Mouse (Mus musculus) liver, adult (tissue): ENCODE data around the gene Gm45233.

Source experiments
- GATA4 ChIP-seq: IDR thresholded peaks from 2 replicates; pipeline ENCODE4 v1.6.1; 2014; ENCODE audit warnings: mild to moderate bottlenecking, low read length; ENCODE audit not compliant: insufficient replicate concordance

The Gm45233 gene

DNA sequence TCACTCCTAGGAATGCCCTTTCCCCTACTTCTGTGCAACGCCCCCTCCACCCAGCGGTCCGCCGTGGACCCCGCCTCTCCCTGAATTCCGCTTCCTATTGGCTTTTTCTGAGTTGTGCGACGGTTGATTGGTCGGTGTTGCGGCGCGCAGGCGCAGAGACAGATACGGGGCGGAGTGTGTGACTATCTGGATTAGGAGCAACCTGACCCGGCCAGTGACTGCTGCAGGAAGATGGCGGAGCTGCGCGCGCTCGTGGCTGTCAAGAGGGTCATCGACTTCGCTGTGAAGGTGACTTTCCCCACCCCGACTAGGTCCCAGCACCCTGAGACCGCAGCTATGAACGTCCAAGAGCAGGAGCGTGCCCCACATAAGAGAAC, at the start of gene Gm45233, which contains the start of gene Etfb:
Gene Gm45233, plus strand, starts transcription at position 212 of the 377 bp plus-strand sequence.
Gene Etfb, plus strand, starts transcription at position 167 of the 377 bp plus-strand sequence.
- peak; percentile 90; the same call in 1 of the 2 replicates for TF ChIP-seq GATA4

DNA sequence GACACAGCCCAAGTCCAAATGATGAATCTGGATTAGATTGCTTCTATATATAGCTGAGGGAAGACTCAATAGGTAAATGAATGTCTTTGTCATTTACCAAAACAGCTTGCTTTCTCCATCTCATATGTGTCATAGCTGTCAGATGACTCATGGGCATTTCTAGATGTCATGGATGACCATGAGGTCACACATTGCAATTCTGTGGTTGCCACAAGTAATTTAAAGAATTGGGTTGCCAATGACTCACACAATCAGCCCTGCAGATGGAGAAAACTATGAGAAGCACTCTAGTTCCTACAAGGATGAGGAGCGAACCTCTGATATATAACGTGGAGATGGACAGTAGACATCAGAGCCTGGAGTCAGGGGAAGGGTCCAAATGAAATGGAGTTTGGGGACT, 44.4 kb upstream of the Gm45233 start:
- TF ChIP-seq GATA4: no peak

DNA sequence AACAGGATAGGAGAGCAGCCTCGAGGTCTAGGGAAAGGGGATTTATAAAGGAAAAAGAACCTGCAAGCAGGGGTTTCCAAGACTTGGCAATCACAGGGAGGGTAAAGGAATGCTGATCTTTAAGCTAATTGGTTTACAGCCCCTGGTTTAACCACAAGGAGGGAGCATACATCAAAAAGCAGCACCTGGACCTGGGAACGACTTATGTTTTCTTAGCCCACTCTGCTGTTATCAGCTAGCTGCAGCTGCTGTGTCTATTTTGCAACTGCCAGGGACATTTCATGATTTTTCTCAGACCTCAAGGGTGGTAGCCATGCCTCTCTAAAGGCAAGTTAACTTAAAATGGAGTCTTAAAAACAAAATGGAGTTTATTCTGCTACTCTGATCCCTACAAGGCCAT, 41.2 kb upstream of the Gm45233 start:
- TF ChIP-seq GATA4: no peak

DNA sequence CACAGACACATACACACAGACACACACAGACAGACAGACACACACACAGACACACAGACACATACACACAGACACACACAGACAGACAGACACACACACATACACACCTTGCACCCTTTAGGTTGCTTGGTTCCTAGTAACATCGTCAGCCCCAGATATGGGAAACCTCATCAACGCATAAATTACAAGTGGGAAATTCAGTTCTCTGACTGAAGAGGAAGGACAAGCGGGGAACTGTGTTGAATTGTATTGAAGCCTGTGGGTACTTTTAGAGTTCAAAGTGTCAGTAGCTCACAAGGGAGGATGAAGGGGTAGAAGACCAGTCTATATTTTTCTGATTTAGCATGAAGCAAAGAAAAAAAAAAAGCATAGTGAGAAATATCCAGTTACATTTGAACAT, 36.4 kb upstream of the Gm45233 start:
- no peak for TF ChIP-seq GATA4

DNA sequence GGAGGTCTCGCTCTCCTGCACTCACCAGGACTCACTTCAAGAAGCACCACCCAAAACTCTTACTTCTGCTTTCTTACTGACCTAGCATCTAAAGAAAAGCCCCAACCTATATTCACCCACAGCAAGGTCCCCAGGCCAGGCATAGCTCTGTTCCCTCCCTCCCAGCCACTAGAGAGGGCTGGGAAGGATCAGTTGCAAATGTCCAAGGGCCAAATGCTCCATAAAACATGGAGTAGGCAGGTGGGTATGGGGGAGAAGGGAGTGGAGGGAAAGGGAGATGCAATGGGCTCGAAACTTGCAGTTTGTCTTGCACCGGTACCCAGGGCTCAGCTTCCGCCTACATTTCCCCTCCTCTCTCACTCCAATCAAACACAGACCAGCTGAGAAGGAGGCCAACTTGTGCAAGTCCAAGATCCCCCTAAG, 35.8 kb upstream of the Gm45233 start, which contains the start of gene Siglecg:
Gene Siglecg, plus strand, starts transcription at position 74 of the 423 bp plus-strand sequence.
- no peak for TF ChIP-seq GATA4

DNA sequence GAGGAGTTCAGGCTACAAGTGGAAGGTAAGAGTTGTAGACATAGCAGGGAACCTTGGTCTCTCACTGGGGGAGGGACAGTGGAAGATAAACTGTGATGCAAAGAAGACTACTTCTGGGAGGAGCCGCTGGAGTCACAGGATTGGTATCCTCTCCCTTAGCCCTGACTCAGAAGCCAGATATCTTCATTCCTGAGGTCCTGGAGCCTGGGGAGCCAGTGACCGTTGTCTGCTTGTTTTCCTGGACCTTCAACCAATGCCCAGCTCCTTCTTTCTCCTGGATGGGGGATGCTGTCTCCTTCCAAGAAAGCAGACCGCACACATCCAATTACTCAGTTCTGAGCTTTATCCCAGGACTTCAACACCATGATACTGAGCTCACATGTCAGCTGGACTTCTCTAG, 34.8 kb upstream of the Gm45233 start:
- TF ChIP-seq GATA4: no peak

DNA sequence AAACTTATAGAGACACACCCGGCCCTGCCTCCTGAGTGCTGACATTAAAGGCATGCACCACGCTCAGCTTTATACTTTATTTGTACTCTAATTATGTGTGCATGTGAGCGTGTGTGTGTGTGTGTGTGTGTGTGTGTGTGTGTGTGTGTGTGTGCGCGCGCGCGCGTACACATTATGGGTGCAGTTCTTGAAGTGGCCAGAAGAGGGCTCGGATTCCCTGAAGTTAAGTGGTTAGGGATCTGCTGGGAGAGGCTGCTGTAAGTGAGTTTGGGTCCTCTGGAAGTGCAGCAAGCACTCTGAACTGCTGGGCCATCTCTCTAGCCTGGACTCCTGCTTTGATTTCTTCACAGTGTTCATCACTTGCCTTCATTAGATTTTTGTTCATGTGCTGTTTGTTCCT, 26.6 kb upstream of the Gm45233 start:
- TF ChIP-seq GATA4: no peak

DNA sequence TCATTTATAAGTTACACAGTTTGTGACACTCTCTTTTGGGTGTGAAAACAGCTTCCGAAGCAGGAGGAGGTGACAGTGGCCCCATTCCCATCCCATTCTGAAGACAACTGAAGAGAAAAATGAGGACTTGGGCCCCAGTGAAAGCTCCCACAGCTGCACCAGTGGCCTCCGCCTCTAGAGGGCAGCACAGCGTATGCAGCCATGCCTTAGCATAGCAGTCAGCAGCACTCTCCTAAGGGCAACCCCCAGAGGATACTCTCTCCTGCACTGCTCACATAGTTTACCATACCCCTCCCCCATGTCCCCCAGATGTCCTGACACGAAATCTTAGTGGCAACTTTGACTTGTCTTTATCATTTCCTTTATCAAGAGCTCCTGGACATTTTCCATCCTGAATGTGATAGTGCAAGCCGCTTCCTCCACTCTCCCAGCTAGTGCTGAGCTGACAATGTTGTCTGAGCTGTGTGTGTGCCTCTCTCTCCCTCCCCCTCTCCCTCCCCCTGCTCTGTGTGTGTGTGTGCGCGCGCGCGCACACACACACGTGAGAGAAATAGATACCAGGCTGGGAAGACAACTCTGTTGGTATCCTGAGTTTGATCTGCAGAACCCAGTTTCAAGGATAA, 20.8 kb upstream of the Gm45233 start:
- TF ChIP-seq GATA4: peak; percentile 29; the same call in 1 of the 2 replicates

DNA sequence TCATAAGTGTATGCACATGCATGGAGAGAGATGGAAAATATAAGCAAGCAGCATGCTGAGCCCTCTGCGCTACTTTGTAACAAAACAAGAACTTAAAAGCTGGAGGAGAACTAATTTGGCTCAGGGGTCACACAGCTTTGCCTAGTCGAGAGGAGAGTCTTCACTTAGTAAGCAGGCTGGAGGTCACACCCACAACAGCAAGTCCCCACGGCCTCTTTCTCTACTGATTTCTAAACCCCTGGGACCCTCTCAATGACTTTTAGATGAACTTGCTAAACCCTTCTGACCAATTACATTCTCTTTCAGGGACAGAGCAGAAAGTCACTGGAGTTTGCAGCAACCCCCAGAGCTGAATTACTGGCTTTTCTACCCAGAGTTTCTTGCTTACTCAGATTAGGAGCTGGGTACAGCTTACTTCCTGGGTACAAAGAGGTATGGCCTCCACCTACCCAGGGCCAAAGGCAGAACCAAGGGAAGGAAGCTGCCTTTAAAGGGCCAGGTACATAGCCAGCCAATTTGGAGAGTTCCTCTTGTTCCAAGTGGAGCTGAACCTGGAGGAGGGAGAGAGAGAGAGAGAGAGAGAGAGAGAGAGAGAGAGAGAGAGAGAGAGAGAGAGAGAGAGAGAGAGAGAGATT, 19.8 kb upstream of the Gm45233 start:
- TF ChIP-seq GATA4: no peak

DNA sequence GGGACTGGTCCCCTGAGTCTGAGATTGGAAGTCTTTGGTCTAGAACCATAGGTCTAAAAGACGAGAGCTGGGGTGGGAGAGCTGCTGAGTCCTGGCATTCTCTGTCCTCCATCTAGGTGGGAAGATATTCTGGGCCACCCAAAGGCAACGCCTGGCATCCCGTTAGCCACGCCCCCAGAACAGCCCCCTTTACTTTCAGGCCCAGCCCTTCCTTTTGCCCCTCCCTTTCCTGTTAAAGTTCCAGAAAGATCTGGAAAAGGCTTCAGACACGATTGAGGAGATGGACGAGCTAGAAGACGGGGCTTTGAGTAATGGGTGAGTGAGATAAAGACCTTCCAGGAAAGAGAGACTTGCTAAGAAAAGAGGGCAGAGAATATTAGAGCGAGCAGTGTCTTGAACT, 16.5 kb upstream of the Gm45233 start, which contains the start of gene Lim2:
Gene Lim2, plus strand, starts transcription at position 265 of the 400 bp plus-strand sequence.
- TF ChIP-seq GATA4: no peak

DNA sequence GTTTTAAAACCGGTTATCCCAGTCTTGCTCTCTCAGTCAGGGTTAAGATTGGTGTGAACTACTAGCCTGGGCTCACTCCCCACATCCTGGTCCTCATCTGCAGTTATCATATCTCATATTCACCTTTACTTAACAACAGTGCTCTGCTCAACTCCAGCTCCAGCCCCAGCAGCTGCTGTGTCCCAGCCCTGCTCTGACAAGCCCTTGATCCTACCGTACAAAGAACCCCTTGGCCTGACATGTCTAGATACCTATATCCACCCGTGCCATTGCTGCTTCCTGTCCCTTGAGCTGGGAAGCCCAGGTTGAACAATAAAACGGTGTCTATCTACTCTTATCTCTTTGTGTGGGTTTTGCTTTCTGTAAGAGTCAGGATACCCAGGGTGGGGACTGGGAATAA, 14.4 kb upstream of the Gm45233 start:
- no peak for TF ChIP-seq GATA4

DNA sequence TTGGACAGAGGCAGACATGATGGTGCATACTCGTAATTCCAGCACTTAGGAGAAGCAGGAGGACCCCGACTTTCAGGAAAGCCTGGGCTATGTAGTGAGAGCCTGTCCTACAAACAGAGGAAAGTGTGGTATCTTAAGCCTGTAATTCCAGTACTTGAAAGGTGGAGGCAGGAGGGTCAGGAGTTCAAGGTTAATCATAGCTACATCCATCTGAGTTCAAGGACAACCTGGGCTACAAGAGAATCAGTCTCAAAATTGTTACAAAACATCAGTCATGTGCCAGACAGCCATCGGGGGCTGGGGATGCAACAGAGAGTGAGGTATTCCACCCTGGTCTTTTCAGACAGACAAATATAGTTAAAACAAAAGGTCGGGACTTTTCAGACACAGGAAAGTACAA, 11.0 kb upstream of the Gm45233 start:
- no peak for TF ChIP-seq GATA4

DNA sequence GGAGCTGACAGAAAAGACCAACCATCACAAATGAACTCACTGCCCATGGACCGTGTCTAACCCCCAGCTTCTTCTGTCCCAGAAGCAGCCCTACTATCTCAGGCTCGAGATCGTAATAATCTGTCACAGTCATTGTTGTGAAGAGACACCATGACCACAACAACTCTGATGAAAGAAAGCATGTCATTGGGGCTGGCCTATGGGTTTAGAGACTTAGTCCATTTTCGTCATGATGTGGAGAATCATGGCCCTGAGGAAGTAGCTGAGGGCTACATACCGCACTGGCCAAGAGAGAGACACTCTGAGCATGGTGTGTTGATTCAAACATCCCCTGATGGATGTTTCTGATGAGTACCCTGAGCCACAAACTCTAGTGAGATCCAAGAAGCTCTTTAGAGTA, 9.3 kb upstream of the Gm45233 start:
- no peak for TF ChIP-seq GATA4

DNA sequence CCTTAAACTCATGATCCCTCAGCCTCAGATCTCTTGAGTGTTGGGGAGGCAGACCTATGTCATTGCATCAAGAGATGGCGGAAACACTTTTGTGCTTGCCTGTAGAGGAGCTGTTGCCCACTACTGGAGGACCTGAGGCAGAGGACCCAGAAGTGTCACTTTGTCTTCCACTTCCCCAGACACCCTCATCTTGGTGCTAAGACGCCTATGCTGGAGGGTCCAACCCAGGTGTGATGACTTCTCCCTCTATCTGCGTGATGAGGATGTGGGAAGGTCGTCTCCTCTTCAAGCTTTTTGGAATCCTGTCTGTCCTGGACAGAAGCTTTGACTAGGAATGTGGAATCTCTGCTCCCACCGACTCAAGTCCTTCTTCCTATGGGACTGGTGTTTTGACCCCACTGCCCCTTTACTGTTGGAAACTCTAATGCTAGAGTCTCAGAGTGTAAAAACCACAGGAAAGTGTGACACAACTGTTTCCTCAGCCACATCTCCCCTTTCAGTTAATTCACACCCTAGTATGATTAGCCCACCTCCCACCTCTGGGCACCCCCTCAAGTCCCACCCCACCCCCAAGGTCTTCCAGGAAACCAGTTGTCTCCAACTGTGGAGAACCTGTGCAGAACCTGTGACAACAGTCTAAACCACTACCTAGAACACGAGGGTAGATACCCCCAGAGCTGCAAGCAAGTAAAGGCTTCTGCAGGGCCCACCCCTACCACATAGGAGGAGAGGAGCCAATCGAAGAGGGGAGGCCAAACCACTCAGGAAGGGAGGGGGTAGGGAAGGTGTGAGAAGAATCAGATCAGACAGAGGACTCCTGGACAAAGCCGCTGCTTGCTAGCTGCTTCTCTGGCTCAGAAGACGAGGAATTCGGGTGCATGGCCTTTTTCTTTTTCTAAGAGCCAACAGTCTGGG, 7.3 kb upstream of the Gm45233 start, which contains the start of gene Nkg7:
Gene Nkg7, plus strand, starts transcription at position 733 of the 915 bp plus-strand sequence.
- no peak for TF ChIP-seq GATA4

DNA sequence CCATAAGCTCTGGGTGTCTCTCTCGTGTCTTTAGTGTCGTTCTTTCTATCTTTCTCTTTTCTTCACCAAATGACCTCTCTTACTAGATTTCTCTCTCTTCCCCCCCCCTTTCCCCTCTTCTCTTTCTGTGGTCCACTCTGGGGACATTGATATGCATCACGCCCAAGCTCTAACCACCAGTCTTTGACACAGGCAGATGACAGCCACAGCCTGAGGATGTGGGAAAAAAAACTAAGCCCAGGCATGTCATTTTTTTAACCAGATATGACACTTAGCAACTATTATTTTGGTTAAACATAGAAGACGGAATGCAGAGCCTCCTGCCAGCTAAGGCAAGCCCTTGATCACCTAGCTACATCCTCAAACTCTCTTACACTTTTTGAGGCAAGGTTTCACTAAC, 5.3 kb upstream of the Gm45233 start:
- TF ChIP-seq GATA4: no peak
